In the genomic region with DNA sequence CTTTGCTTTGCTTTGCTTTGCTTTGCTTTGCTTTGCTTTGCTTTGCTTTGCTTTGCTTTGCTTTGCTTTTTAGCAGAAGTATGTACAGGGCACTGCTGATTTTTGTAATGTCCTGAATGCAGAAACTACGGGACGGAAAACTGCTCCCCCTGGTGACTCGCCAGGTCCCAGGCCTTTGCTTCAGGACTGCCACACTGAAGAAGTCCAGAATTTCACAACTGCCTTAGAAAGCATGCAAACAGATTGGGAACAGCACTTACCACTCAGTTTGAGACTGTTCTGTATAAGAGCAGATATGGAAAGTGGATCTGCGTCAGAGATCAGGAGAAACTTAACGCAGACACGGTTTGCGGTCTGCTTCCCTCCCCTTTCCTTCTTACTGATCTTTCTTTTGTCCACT, we compare ENCODE assay signal across 8 mouse cellular contexts.
A peak's percentile ranks its signal among the peaks of the same experiment; 100 is the strongest.
DNase-seq lines count a peak whose midpoint lies in the region; ATAC-seq lines count a peak whose summit lies in the region.

No protein-coding gene starts in this region.

- peak; percentile 46 for ATAC-seq in embryonic facial prominence, embryonic 11.5 days (replicated peaks; ENCODE audit: insufficient number of reproducible peaks, low FRiP score, low TSS enrichment, low read depth)
- no peak for ATAC-seq in limb, embryonic 15.5 days (ENCODE audit: insufficient number of reproducible peaks, low FRiP score, low TSS enrichment, low read depth)

- no peaks in the 10 kb centered on the region for H3K27me3 ChIP-seq in embryonic facial prominence, embryonic 11.5 days (ENCODE audit: control insufficient read depth, insufficient read depth, low read length)
- no peaks in the 10 kb centered on the region for H3K27me3 ChIP-seq in limb, embryonic 15.5 days

- peak overlapping the region; percentile 82 for H3K27ac ChIP-seq in embryonic facial prominence, embryonic 11.5 days (replicated peaks; ENCODE audit: low read depth, low read length)
- peak overlapping the region; percentile 74 for H3K27ac ChIP-seq in limb, embryonic 15.5 days

- no peak overlapping the region for H3K4me3 ChIP-seq in embryonic facial prominence, embryonic 11.5 days (ENCODE audit: low read depth, low read length)
- no peak overlapping the region for H3K4me3 ChIP-seq in limb, embryonic 15.5 days

- 12% methylated on average over 7 of the region's 7 CpGs for WGBS in embryonic facial prominence, embryonic 11.5 days
- WGBS in limb, embryonic 15.5 days, result 12% methylated on average over 7 of the region's 7 CpGs

- H3K4me2 ChIP-seq in embryonic facial prominence, embryonic 11.5 days (ENCODE audit: low read depth, low read length), result no peak overlapping the region
- no peak overlapping the region for H3K4me2 ChIP-seq in limb, embryonic 15.5 days

- no peak overlapping the region; the same call in 1 of the 2 replicates for H3K9ac ChIP-seq in embryonic facial prominence, embryonic 11.5 days (replicated peaks; ENCODE audit: low read length)
- no peak overlapping the region for H3K9ac ChIP-seq in limb, embryonic 15.5 days

- DNase-seq in B cell, adult 2 months, result peak; percentile 26 to 34
- peak; percentile 86 for DNase-seq in adrenal gland, postnatal 10 days
- DNase-seq in embryonic facial prominence, embryonic 11.5 days (ENCODE audit: low spot score), result peak; percentile 84
- peak; percentile 69 to 82 for DNase-seq in heart, adult 9 months (ENCODE audit: low spot score in 2 of 2)
- peak; percentile 66 for DNase-seq in kidney, adult 11 months
- DNase-seq in naive thymus-derived CD4-positive, alpha-beta T cell, adult 2 months (ENCODE audit: low read depth), result peak; percentile 56
- peak; percentile 80 for DNase-seq in urinary bladder, postnatal 14 days (ENCODE audit: low spot score)

- no peaks in the 10 kb centered on the region for H3K36me3 ChIP-seq in embryonic facial prominence, embryonic 11.5 days (replicated peaks; ENCODE audit: control insufficient read depth, insufficient read depth, low read depth, low read length)
- H3K36me3 ChIP-seq in limb, embryonic 15.5 days, result no peaks in the 10 kb centered on the region

- peaks cover 6% of the 10 kb centered on the region for H3K4me1 ChIP-seq in embryonic facial prominence, embryonic 11.5 days (ENCODE audit: control insufficient read depth, insufficient read depth, low read length)
- H3K4me1 ChIP-seq in limb, embryonic 15.5 days, result peaks cover 51% of the 10 kb centered on the region

- no peaks in the 10 kb centered on the region for H3K9me3 ChIP-seq in embryonic facial prominence, embryonic 11.5 days (replicated peaks; ENCODE audit: control insufficient read depth, low read length)
- H3K9me3 ChIP-seq in limb, embryonic 15.5 days, result no peaks in the 10 kb centered on the region

Comparison
In these comparisons a context has a peak if more than half of its experiments do, and no peak if none do; other contexts are left out.
1. DNase-seq: peak in every context shown above with its lines; median percentile 86 in adrenal gland, postnatal 10 days; 84 in embryonic facial prominence, embryonic 11.5 days; 80 in urinary bladder, postnatal 14 days; 76 in heart, adult 9 months; 66 in kidney, adult 11 months; 56 in naive thymus-derived CD4-positive, alpha-beta T cell, adult 2 months; 30 in B cell, adult 2 months.